Mouse (Mus musculus) large intestine, adult 2 months (tissue): ENCODE results near the gene Gm5244. TPM values are rescaled to one million over a fixed set of nuclear protein-coding genes. Genes with fewer than 3 reads are reported as not detected.

Experiments used
- DNase-seq: peaks from one replicate; pipeline ENCODE4 v3.0.0-alpha.2; 2012; ENCODE audit warnings: low read depth, low spot score
- WGBS: fragments of 180-500 bp; shearing (Covaris S2); methylation state at CpG from one replicate; pipeline ENCODE4 v1.1.7; 2018; 5-methylcytosine and 5-hydroxymethylcytosine counted together
- polyA plus RNA-seq: library from polyadenylated mRNA; depleted of rRNA; stranded (reverse); fragments of >200 nt; gene quantifications from 2 replicates; pipeline ENCODE4 v1.2.3, GENCODE M21; 2012; rRNA removed

The Gm5244 gene
- polyA plus RNA-seq = not detected in 2 replicates

GRCm38 (mm10) chr19:12846382-12846781 is at the start of gene Gm5244:
Gene Gm5244 (plus strand): TSS chr19:12846682.
- no peak for DNase-seq

- no peak for DNase-seq
- WGBS = under 1% methylated on average over 7 of the region's 7 CpGs
These were observed 49.4 kb upstream of the Gm5244 start for GRCm38 (mm10) chr19:12797071-12797470.

GRCm38 (mm10) chr19:12798404-12798803 is 48.1 kb upstream of the Gm5244 start:
- DNase-seq = no peak
- 84% methylated on average over 4 of the region's 4 CpGs for WGBS

GRCm38 (mm10) chr19:12799081-12799480 is 47.4 kb upstream of the Gm5244 start:
- WGBS = 80% methylated on average over 3 of the region's 3 CpGs
- no peak for DNase-seq

- DNase-seq = no peak
- WGBS = 70% methylated on average over 2 of the region's 2 CpGs
These were observed 45.9 kb upstream of the Gm5244 start for GRCm38 (mm10) chr19:12800621-12801020.

- 57% methylated on average over 3 of the region's 3 CpGs for WGBS
These were observed 45.4 kb upstream of the Gm5244 start for GRCm38 (mm10) chr19:12801046-12801445.

GRCm38 (mm10) chr19:12802830-12803229 is 43.7 kb upstream of the Gm5244 start:
- no peak for DNase-seq
- 83% methylated on average over 3 of the region's 3 CpGs for WGBS

More at GRCm38 (mm10) chr19:12801046-12801445, 45.4 kb upstream of the Gm5244 start:
- DNase-seq = no peak

GRCm38 (mm10) chr19:12804237-12804636 is 42.2 kb upstream of the Gm5244 start:
- peak; percentile 47 for DNase-seq
- 32% methylated on average over 1 of the region's 1 CpGs for WGBS

GRCm38 (mm10) chr19:12805730-12806129 is 40.8 kb upstream of the Gm5244 start:
- WGBS = 84% methylated on average over 3 of the region's 3 CpGs
- no peak for DNase-seq

GRCm38 (mm10) chr19:12806214-12806613 is 40.3 kb upstream of the Gm5244 start:
- WGBS = 55% methylated on average over 2 of the region's 2 CpGs

GRCm38 (mm10) chr19:12812644-12813364 is 33.7 kb upstream of the Gm5244 start:
- WGBS = 61% methylated on average over 1 of the region's 1 CpGs
- no peak for DNase-seq

More at GRCm38 (mm10) chr19:12806214-12806613, 40.3 kb upstream of the Gm5244 start:
- no peak for DNase-seq

- no peak for DNase-seq
- WGBS = 64% methylated on average over 1 of the region's 1 CpGs
These were observed 32.6 kb upstream of the Gm5244 start for GRCm38 (mm10) chr19:12813883-12814282.

GRCm38 (mm10) chr19:12818507-12818906 is 28.0 kb upstream of the Gm5244 start:
- WGBS = 84% methylated on average over 1 of the region's 1 CpGs
- DNase-seq = no peak

GRCm38 (mm10) chr19:12820383-12820782 is 26.1 kb upstream of the Gm5244 start:
- no peak for DNase-seq
- WGBS = 23% methylated on average over 4 of the region's 4 CpGs

GRCm38 (mm10) chr19:12824549-12824948 is 21.9 kb upstream of the Gm5244 start:
- no peak for DNase-seq
- 67% methylated on average over 4 of the region's 4 CpGs for WGBS

GRCm38 (mm10) chr19:12830823-12831430 is 15.6 kb upstream of the Gm5244 start:
- WGBS = 66% methylated on average over 2 of the region's 2 CpGs

GRCm38 (mm10) chr19:12831559-12831958 is 14.9 kb upstream of the Gm5244 start:
- DNase-seq = no peak
- WGBS = 49% methylated on average over 1 of the region's 1 CpGs

More at GRCm38 (mm10) chr19:12830823-12831430, 15.6 kb upstream of the Gm5244 start:
- no peak for DNase-seq

GRCm38 (mm10) chr19:12833625-12834024 is 12.9 kb upstream of the Gm5244 start:
- no peak for DNase-seq
- WGBS = 67% methylated on average over 3 of the region's 3 CpGs

- 89% methylated on average over 1 of the region's 1 CpGs for WGBS
- no peak for DNase-seq
These were observed 8.0 kb upstream of the Gm5244 start for GRCm38 (mm10) chr19:12838507-12838906.

GRCm38 (mm10) chr19:12856983-12857382 is 10.5 kb downstream of the Gm5244 start, which contains the start of gene Olfr1444:
Gene Olfr1444 (plus strand): TSS chr19:12857283.
- DNase-seq = no peak
- 58% methylated on average over 1 of the region's 1 CpGs for WGBS

- WGBS = 86% methylated on average over 2 of the region's 2 CpGs
- no peak for DNase-seq
These were observed 37.1 kb downstream of the Gm5244 start, which contains the start of gene Olfr1445 for GRCm38 (mm10) chr19:12883555-12883954. Gene Olfr1445 (plus strand): TSS chr19:12883855.
